Mouse (Mus musculus): Measurements from ENCODE around the gene Btbd35f11.
"Not testable (repeated sequence)": the region's sequence is repeated elsewhere in the genome, so short reads cannot be mapped to it uniquely, and the experiment has no call there.

Gene Btbd35f11

GRCm38 (mm10) chrX:3443590-3443989 lies at the start of gene Btbd35f11:
TSS of gene Btbd35f11 (minus strand) at chrX:3443690.
- not testable (repeated sequence) for DNase-seq (ENCODE audit: low read depth)

- DNase-seq (ENCODE audit: low read depth), result not testable (repeated sequence)
These were observed 33.5 kb downstream of the Btbd35f11 start for GRCm38 (mm10) chrX:3409946-3410345.

Data from c-Kit-positive CD71-positive TER-119-negative erythroid progenitor cells, embryonic 14.5 days (primary cell).